Mouse (Mus musculus): Measurements from ENCODE around the gene Fen1.

Fen1 gene

GRCm38 (mm10) chr19:10213796-10214471 lies 10.0 kb upstream of the Fen1 start:
- no peak for DNase-seq (ENCODE audit: low spot score in 2 of 2)

- DNase-seq (ENCODE audit: low spot score in 2 of 2) = no peak
Measured at GRCm38 (mm10) chr19:10210885-10211284, 6.9 kb upstream of the Fen1 start.

GRCm38 (mm10) chr19:10208851-10209250 lies 4.9 kb upstream of the Fen1 start:
- no peak for DNase-seq (ENCODE audit: low spot score in 2 of 2)

- no peak for DNase-seq (ENCODE audit: low spot score in 2 of 2)
Measured at GRCm38 (mm10) chr19:10205051-10205450, 1.1 kb upstream of the Fen1 start.

GRCm38 (mm10) chr19:10204616-10205001 lies 640 bp upstream of the Fen1 start:
- no peak for DNase-seq (ENCODE audit: low spot score in 2 of 2)

GRCm38 (mm10) chr19:10203146-10203847 lies 672 bp downstream of the Fen1 start:
- DNase-seq (ENCODE audit: low spot score in 2 of 2) = no peak

- peak; percentile 73 to 88 for DNase-seq (ENCODE audit: low spot score in 2 of 2)
Measured at GRCm38 (mm10) chr19:10198723-10199122, 5.2 kb downstream of the Fen1 start.

- DNase-seq (ENCODE audit: low spot score in 2 of 2) = no peak
Measured at GRCm38 (mm10) chr19:10198286-10198685, 5.7 kb downstream of the Fen1 start.

- no peak for DNase-seq (ENCODE audit: low spot score in 2 of 2)
Measured at GRCm38 (mm10) chr19:10197130-10197529, 6.8 kb downstream of the Fen1 start.

- DNase-seq (ENCODE audit: low spot score in 2 of 2) = no peak
Measured at GRCm38 (mm10) chr19:10195252-10195651, 8.7 kb downstream of the Fen1 start.

GRCm38 (mm10) chr19:10194337-10194736 lies 9.6 kb downstream of the Fen1 start:
- no peak for DNase-seq (ENCODE audit: low spot score in 2 of 2)

GRCm38 (mm10) chr19:10191326-10191725 lies 12.6 kb downstream of the Fen1 start:
- DNase-seq (ENCODE audit: low spot score in 2 of 2) = no peak

- peak; percentile 72 to 80 for DNase-seq (ENCODE audit: low spot score in 2 of 2)
Measured at GRCm38 (mm10) chr19:10190796-10191195, 13.2 kb downstream of the Fen1 start.

- no peak for DNase-seq (ENCODE audit: low spot score in 2 of 2)
Measured at GRCm38 (mm10) chr19:10189940-10190339, 14.0 kb downstream of the Fen1 start.

- DNase-seq (ENCODE audit: low spot score in 2 of 2) = no peak
Measured at GRCm38 (mm10) chr19:10189022-10189421, 14.9 kb downstream of the Fen1 start.

- peak; percentile 55 to 88 for DNase-seq (ENCODE audit: low spot score in 2 of 2)
Measured at GRCm38 (mm10) chr19:10188281-10188811, 15.6 kb downstream of the Fen1 start.

GRCm38 (mm10) chr19:10186569-10186968 lies 17.4 kb downstream of the Fen1 start:
- no peak for DNase-seq (ENCODE audit: low spot score in 2 of 2)

- DNase-seq (ENCODE audit: low spot score in 2 of 2) = no peak
Measured at GRCm38 (mm10) chr19:10185876-10186275, 18.1 kb downstream of the Fen1 start.

- no peak for DNase-seq (ENCODE audit: low spot score in 2 of 2)
Measured at GRCm38 (mm10) chr19:10184096-10184495, 19.9 kb downstream of the Fen1 start.

- peak in 1 of 2 experiments; percentile 62 for DNase-seq (ENCODE audit: low spot score in 2 of 2)
Measured at GRCm38 (mm10) chr19:10183299-10183983, 20.5 kb downstream of the Fen1 start.

GRCm38 (mm10) chr19:10182670-10183298 lies 21.2 kb downstream of the Fen1 start, which contains the start of gene Fads1:
TSS of gene Fads1 (plus strand) at chr19:10182888.
- peak; percentile 89 to 95 for DNase-seq (ENCODE audit: low spot score in 2 of 2)

- no peak for DNase-seq (ENCODE audit: low spot score in 2 of 2)
Measured at GRCm38 (mm10) chr19:10182142-10182541, 21.8 kb downstream of the Fen1 start.

All from cerebellum, postnatal 4 days (tissue).